Mouse (Mus musculus) lung, postnatal 0 days (tissue): Measurements from ENCODE around the gene Gm45618.

Experiments used
- CTCF ChIP-seq: IDR thresholded peaks from 2 replicates; pipeline ENCODE4 v1.5.1; 2016; ENCODE audit warnings: antibody characterized with exemption, mild to moderate bottlenecking
- EP300 ChIP-seq: IDR thresholded peaks from 2 replicates; pipeline ENCODE4 v1.6.1; 2016; ENCODE audit warnings: antibody characterized with exemption, mild to moderate bottlenecking, control low read depth

DNA sequence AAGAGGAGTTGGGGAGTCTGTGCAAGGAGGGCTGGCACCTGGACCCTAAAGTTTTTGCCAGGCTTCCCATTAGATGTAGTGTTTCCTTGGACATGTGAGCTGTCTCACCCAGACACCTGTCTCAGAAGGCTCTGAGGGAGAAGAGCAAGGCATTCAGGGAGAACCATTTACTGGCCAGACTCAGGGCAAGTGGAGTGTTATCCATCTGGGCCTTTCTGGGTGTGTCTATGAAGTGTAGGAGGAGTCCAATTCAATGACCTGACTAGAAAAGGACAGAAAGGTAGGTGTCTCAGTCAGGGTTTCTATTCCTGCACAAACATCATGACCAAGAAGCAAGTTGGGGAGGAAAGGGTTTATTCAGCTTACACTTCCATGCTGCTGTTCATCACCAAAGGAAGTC lies 48.8 kb downstream of the Gm45618 start:
- no peak for TF ChIP-seq CTCF
- no peak for TF ChIP-seq EP300
